Mouse (Mus musculus) spleen, adult 2 months (tissue): ENCODE results near the gene Zbtb8os. TPM values are rescaled to one million over a fixed set of nuclear protein-coding genes. Genes with fewer than 3 reads are reported as not detected.

ENCODE experiments used
- DNase-seq, 2 experiments: peaks; one replicate each; pipeline versions ENCODE4 v3.0.0 to v3.0.0-alpha.2; 2012 to 2021; ENCODE audit warnings: low spot score in 2 of 2, low read depth in 1 of 2
- H3K27ac ChIP-seq: fragments of 200-500 bp; 2 replicates; pipeline ENCODE4 v1.5.1; 2012; ENCODE audit warnings: low read length, inconsistent platforms; ENCODE audit not compliant: insufficient read depth
- H3K27me3 ChIP-seq: fragments of 200-500 bp; 2 replicates; pipeline ENCODE4 v1.6.1; 2012; ENCODE audit warnings: mild to moderate bottlenecking, moderate library complexity, low read length, inconsistent platforms; ENCODE audit not compliant: control insufficient read depth, insufficient read depth
- H3K36me3 ChIP-seq: fragments of 200-500 bp; 2 replicates; pipeline ENCODE4 v1.6.1; 2012; ENCODE audit warnings: mild to moderate bottlenecking, low read length, inconsistent platforms; ENCODE audit not compliant: control insufficient read depth, insufficient read depth
- H3K4me1 ChIP-seq: fragments of 200-500 bp; 2 replicates; pipeline ENCODE4 v1.6.1; 2011; ENCODE audit warnings: inconsistent platforms; ENCODE audit not compliant: control insufficient read depth, insufficient read depth, insufficient read length
- H3K4me3 ChIP-seq: fragments of 200-500 bp; 2 replicates; pipeline ENCODE4 v1.5.1; 2011; ENCODE audit warnings: mild to moderate bottlenecking, inconsistent platforms; ENCODE audit not compliant: insufficient read depth, insufficient read length; ENCODE audit errors: extremely low read depth
- CTCF ChIP-seq: fragments of 200-500 bp; IDR thresholded peaks from 2 replicates; pipeline ENCODE4 v1.5.1; 2011; ENCODE audit warnings: mild to moderate bottlenecking, inconsistent platforms; ENCODE audit not compliant: insufficient read depth, insufficient read length, insufficient replicate concordance; ENCODE audit errors: extremely low read depth
- POLR2A ChIP-seq: fragments of 200-500 bp; IDR thresholded peaks from 2 replicates; pipeline ENCODE4 v1.6.1; 2011; ENCODE audit warnings: low read depth, low read length, inconsistent platforms
- WGBS: fragments of 180-500 bp; shearing (Covaris S2); methylation state at CpG from one replicate; pipeline ENCODE4 v1.1.7; 2018; 5-methylcytosine and 5-hydroxymethylcytosine counted together
- polyA plus RNA-seq: library from polyadenylated mRNA; depleted of rRNA; stranded (reverse); fragments of >200 nt; gene quantifications from 2 replicates; pipeline ENCODE4 v1.2.3, GENCODE M21; 2012

Zbtb8os gene
- polyA plus RNA-seq, 1 experiment: 9.2 TPM

DNA sequence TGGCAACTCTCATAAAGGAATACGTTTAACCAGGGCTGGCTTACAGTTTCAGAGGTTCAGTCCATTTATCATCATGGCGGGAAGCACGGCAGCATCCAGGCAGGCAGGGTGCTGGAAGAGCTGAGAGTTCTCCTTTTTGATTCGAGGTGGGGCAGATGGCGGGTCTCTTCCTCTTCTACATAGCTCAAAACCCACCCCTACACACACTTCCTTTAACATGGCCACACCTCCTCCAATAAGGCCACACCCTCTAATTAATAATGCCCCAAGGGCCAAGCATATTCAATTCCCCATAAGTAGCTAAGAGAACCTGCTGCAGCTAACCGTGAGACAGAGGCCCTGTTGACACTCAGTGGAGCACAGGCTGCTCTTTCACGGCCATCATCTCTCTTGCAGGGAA, 42.7 kb upstream of the Zbtb8os start:
- no peaks in the 10 kb centered on the region for H3K4me1 ChIP-seq
- H3K36me3 ChIP-seq: no peaks in the 10 kb centered on the region
- TF ChIP-seq POLR2A: no peak
- TF ChIP-seq CTCF: no peak
- no peak overlapping the region for H3K27ac ChIP-seq
- no peak overlapping the region for H3K4me3 ChIP-seq
- 61% methylated on average over 7 of the region's 7 CpGs for WGBS
- no peaks in the 10 kb centered on the region; the same call in 1 of the 2 replicates for H3K27me3 ChIP-seq
- no peak for DNase-seq

DNA sequence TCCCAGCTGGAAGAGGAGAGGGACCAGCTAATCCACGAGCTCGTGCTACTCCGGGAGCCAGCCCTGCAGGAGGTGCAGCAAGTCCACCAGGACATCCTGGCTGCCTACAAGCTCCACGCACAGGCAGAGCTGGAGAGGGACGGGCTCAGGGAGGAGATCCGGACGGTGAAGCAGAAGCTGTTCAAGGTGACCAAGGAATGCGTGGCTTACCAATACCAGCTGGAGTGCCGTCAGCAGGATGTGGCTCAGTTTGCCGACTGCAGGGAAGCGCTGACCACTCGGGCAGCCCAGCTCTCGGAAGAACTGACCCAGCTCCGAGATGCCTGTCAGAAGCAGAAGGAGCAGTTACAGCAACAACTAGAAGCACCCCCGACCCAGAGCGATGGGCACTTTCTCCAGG, 41.8 kb upstream of the Zbtb8os start:
- no peak for DNase-seq
- no peaks in the 10 kb centered on the region for H3K36me3 ChIP-seq
- H3K27ac ChIP-seq: no peak overlapping the region
- WGBS: 84% methylated on average over 16 of the region's 16 CpGs
- no peak overlapping the region for H3K4me3 ChIP-seq
- H3K27me3 ChIP-seq: no peaks in the 10 kb centered on the region
- no peak for TF ChIP-seq POLR2A
- no peaks in the 10 kb centered on the region for H3K4me1 ChIP-seq

DNA sequence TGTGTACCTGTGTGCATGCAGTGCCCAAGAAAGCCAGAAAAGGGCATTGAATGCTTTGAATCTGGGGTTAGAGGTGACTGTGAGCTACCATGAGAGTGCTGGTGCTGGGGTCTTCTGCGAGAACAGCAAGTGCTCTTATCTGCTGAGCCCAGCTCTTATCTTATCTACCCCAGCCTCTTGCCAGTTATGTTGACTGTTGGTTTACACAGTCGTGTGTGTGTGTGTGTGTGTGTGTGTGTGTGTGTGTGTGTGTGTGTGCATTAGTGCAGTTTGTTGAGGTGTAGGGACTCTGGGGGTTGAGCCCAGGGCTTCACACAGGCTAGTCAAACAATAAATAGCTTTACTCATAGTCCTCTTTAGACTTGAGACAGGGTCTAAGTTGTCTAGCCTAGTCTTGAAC, 40.3 kb upstream of the Zbtb8os start:
- Histone ChIP-seq H3K36me3 (no peaks in the 10 kb centered on the region), H3K4me1 (no peaks in the 10 kb centered on the region), H3K27ac (no peak overlapping the region), H3K4me3 (no peak overlapping the region), H3K27me3 (no peaks in the 10 kb centered on the region)
- DNase-seq: no peak
- WGBS: 58% methylated on average over 2 of the region's 2 CpGs
- no peak for TF ChIP-seq CTCF
- no peak for TF ChIP-seq POLR2A

GRCm38 (mm10) chr4:129296066-129296465, 39.4 kb upstream of the Zbtb8os start:
- TF ChIP-seq POLR2A (no peak), CTCF (no peak)
- H3K4me1 ChIP-seq: no peaks in the 10 kb centered on the region
- H3K27me3 ChIP-seq: no peaks in the 10 kb centered on the region
- H3K4me3 ChIP-seq: no peak overlapping the region
- DNase-seq: no peak
- no peak overlapping the region for H3K27ac ChIP-seq
- 89% methylated on average over 7 of the region's 7 CpGs for WGBS
- no peaks in the 10 kb centered on the region for H3K36me3 ChIP-seq

DNA sequence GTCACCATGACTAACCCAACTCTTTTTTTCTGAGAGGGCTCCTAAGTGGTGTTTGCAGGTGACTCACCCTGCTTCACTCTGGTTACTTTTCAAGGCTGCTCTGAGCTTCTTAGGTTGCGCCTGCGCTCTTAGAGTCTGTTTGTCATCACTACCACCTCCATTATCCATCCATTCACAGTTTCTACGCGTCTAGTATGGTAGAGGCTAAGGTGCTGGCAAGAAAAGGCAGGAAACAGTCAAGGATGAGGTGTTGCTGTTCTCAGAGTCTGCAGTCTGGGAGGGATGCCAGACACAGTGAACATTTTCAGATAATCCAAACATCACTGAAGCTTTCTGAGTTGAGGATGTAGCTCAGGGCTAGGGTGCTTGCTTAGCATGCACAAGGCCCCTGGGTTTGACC, 37.8 kb upstream of the Zbtb8os start:
- no peaks in the 10 kb centered on the region for H3K36me3 ChIP-seq
- no peak overlapping the region for H3K4me3 ChIP-seq
- H3K4me1 ChIP-seq: no peaks in the 10 kb centered on the region
- WGBS: 90% methylated on average over 4 of the region's 4 CpGs
- no peaks in the 10 kb centered on the region for H3K27me3 ChIP-seq
- TF ChIP-seq CTCF (no peak), POLR2A (no peak)
- no peak overlapping the region for H3K27ac ChIP-seq
- DNase-seq: no peak

- Histone ChIP-seq H3K27ac (no peak overlapping the region), H3K4me3 (no peak overlapping the region), H3K4me1 (no peaks in the 10 kb centered on the region), H3K36me3 (no peaks in the 10 kb centered on the region), H3K27me3 (no peaks in the 10 kb centered on the region)
- WGBS: 92% methylated on average over 10 of the region's 10 CpGs
- no peak for DNase-seq
- TF ChIP-seq CTCF (no peak), POLR2A (no peak)
Measured at GRCm38 (mm10) chr4:129299121-129299520, 36.4 kb upstream of the Zbtb8os start.

DNA sequence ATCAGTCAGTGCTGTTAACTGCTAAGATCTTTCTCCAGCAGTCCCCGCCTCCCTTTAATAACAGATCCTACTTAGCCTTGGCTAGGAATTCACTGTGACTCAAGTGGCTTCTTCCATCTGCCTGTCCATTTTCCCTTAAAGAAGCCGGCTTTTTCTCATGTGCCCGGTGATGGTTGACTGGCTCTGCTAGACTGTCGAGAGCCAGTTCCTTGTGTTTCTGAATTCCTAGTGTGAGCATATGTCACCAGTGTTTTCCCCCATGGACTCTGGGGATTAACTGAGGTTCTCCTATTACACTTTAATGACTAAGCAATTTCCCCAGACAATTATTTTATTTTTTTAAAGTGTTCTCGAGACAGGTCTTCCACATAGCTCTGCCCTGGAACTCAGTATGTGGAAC, 32.1 kb upstream of the Zbtb8os start:
- Histone ChIP-seq H3K27ac (no peak overlapping the region), H3K4me1 (no peaks in the 10 kb centered on the region), H3K27me3 (no peaks in the 10 kb centered on the region), H3K36me3 (peaks cover 3% of the 10 kb centered on the region; the same call in 1 of the 2 replicates), H3K4me3 (no peak overlapping the region)
- no peak for TF ChIP-seq CTCF
- no peak for TF ChIP-seq POLR2A
- 80% methylated on average over 5 of the region's 5 CpGs for WGBS
- DNase-seq: no peak
